Mouse (Mus musculus): Measurements from ENCODE around the gene Saal1. TPM values are rescaled to one million over a fixed set of nuclear protein-coding genes. Genes with fewer than 3 reads are reported as not detected.
A peak's percentile ranks its signal among the peaks of the same experiment; 100 is the strongest.
"Not testable (repeated sequence)": the region's sequence is repeated elsewhere in the genome, so short reads cannot be mapped to it uniquely, and the experiment has no call there.

Saal1 gene
- polyA plus RNA-seq (2015; fragmentation: Nextera tagmentation; extraction: Ambion mirVana): 32.2 and 32.9 TPM in 2 replicates

GRCm38 (mm10) chr7:46710390-46710844 is at the start of gene Saal1:
Gene Saal1, minus strand, starts transcription at chr7:46710680.
- H3K4me2 ChIP-seq: peak within 1 kb of the TSS; percentile 55
- peak within 1 kb of the TSS; percentile 78 for H3K27ac ChIP-seq
- peak within 1 kb of the TSS; percentile 87 for H3K4me3 ChIP-seq
- H3K4me1 ChIP-seq: peaks cover 7% of the 10 kb centered on the region; the same call in 1 of the 2 replicates
- H3K9ac ChIP-seq: peak within 1 kb of the TSS; percentile 92
- ATAC-seq (ENCODE audit: borderline replicate concordance, extremely low read depth, low FRiP score, low TSS enrichment): peak; percentile 97
- no peaks in the 10 kb centered on the region for H3K9me3 ChIP-seq
- under 1% methylated on average over 38 of the region's 38 CpGs for WGBS
- H3K27me3 ChIP-seq: peaks cover 6% of the 10 kb centered on the region; the same call in 1 of the 2 replicates
- H3K36me3 ChIP-seq: peaks cover 16% of the 10 kb centered on the region

- Histone ChIP-seq H3K9me3 (no peaks in the 10 kb centered on the region), H3K4me1 (0 out of 2 replicates have a peak, but pooled peaks cover 4% of the 10 kb centered on the region), H3K9ac (no peak within 1 kb of the TSS), H3K27ac (no peak within 1 kb of the TSS), H3K27me3 (no peaks in the 10 kb centered on the region), H3K36me3 (no peaks in the 10 kb centered on the region), H3K4me2 (no peak within 1 kb of the TSS), H3K4me3 (no peak within 1 kb of the TSS)
- no peak for ATAC-seq (ENCODE audit: borderline replicate concordance, extremely low read depth, low FRiP score, low TSS enrichment)
- 61% methylated on average over 3 of the region's 3 CpGs for WGBS
Observed at GRCm38 (mm10) chr7:46751490-46751889, 41.0 kb upstream of the Saal1 start, which contains the start of gene Saa2. Gene Saa2, plus strand, starts transcription at chr7:46751790.

- no peak for ATAC-seq (ENCODE audit: borderline replicate concordance, extremely low read depth, low FRiP score, low TSS enrichment)
- H3K9ac ChIP-seq: no peak overlapping the region
- no peaks in the 10 kb centered on the region for H3K27me3 ChIP-seq
- no peak overlapping the region for H3K4me2 ChIP-seq
- H3K27ac ChIP-seq: no peak overlapping the region
- WGBS: 58% methylated on average over 3 of the region's 3 CpGs
- no peak overlapping the region for H3K4me3 ChIP-seq
- no peaks in the 10 kb centered on the region for H3K36me3 ChIP-seq
- no peaks in the 10 kb centered on the region for H3K9me3 ChIP-seq
- 0 out of 2 replicates have a peak, but pooled peaks cover 4% of the 10 kb centered on the region for H3K4me1 ChIP-seq
Observed at GRCm38 (mm10) chr7:46748459-46748858, 38.0 kb upstream of the Saal1 start.

- no peak overlapping the region for H3K4me2 ChIP-seq
- 0 out of 2 replicates have a peak, but pooled peaks cover 4% of the 10 kb centered on the region for H3K4me1 ChIP-seq
- H3K9ac ChIP-seq: no peak overlapping the region
- WGBS: 81% methylated on average over 7 of the region's 7 CpGs
- ATAC-seq (ENCODE audit: borderline replicate concordance, extremely low read depth, low FRiP score, low TSS enrichment): no peak
- H3K27me3 ChIP-seq: no peaks in the 10 kb centered on the region
- H3K36me3 ChIP-seq: no peaks in the 10 kb centered on the region
- H3K9me3 ChIP-seq: no peaks in the 10 kb centered on the region
- H3K27ac ChIP-seq: no peak overlapping the region
- H3K4me3 ChIP-seq: no peak overlapping the region
Observed at GRCm38 (mm10) chr7:46746381-46746780, 35.9 kb upstream of the Saal1 start.

GRCm38 (mm10) chr7:46745816-46746215 is 35.3 kb upstream of the Saal1 start:
- Histone ChIP-seq H3K9ac (no peak overlapping the region), H3K27me3 (no peaks in the 10 kb centered on the region), H3K4me3 (no peak overlapping the region), H3K36me3 (no peaks in the 10 kb centered on the region), H3K27ac (no peak overlapping the region), H3K9me3 (no peaks in the 10 kb centered on the region), H3K4me2 (no peak overlapping the region), H3K4me1 (0 out of 2 replicates have a peak, but pooled peaks cover 4% of the 10 kb centered on the region)
- ATAC-seq (ENCODE audit: borderline replicate concordance, extremely low read depth, low FRiP score, low TSS enrichment): no peak
- WGBS: 80% methylated on average over 3 of the region's 3 CpGs

- H3K27me3 ChIP-seq; H3K27ac ChIP-seq; H3K36me3 ChIP-seq; H3K9ac ChIP-seq; H3K9me3 ChIP-seq; H3K4me1 ChIP-seq; H3K4me3 ChIP-seq; ATAC-seq (ENCODE audit: borderline replicate concordance, extremely low read depth, low FRiP score, low TSS enrichment); H3K4me2 ChIP-seq: not testable (repeated sequence)
- 48% methylated on average over 3 of the region's 3 CpGs for WGBS
Observed at GRCm38 (mm10) chr7:46742880-46743279, 32.4 kb upstream of the Saal1 start, which contains the start of gene Saa1. Gene Saa1, minus strand, starts transcription at chr7:46742980.

- not testable (repeated sequence) for H3K27me3 ChIP-seq; H3K4me3 ChIP-seq; H3K27ac ChIP-seq; H3K36me3 ChIP-seq; ATAC-seq (ENCODE audit: borderline replicate concordance, extremely low read depth, low FRiP score, low TSS enrichment); H3K9me3 ChIP-seq; H3K9ac ChIP-seq; H3K4me1 ChIP-seq; H3K4me2 ChIP-seq
- WGBS: 65% methylated on average over 5 of the region's 5 CpGs
Observed at GRCm38 (mm10) chr7:46740041-46740440, 29.6 kb upstream of the Saal1 start.

- H3K36me3 ChIP-seq: no peaks in the 10 kb centered on the region
- H3K27ac ChIP-seq: no peak overlapping the region
- H3K9me3 ChIP-seq: no peaks in the 10 kb centered on the region
- no peaks in the 10 kb centered on the region for H3K4me1 ChIP-seq
- no peak overlapping the region for H3K4me3 ChIP-seq
- H3K9ac ChIP-seq: no peak overlapping the region
- no peaks in the 10 kb centered on the region for H3K27me3 ChIP-seq
- no peak for ATAC-seq (ENCODE audit: borderline replicate concordance, extremely low read depth, low FRiP score, low TSS enrichment)
- 74% methylated on average over 12 of the region's 12 CpGs for WGBS
- no peak overlapping the region for H3K4me2 ChIP-seq
Observed at GRCm38 (mm10) chr7:46738561-46739460, 28.3 kb upstream of the Saal1 start.

- H3K9ac ChIP-seq: no peak overlapping the region
- no peaks in the 10 kb centered on the region for H3K9me3 ChIP-seq
- H3K36me3 ChIP-seq: no peaks in the 10 kb centered on the region
- 71% methylated on average over 2 of the region's 2 CpGs for WGBS
- H3K4me1 ChIP-seq: no peaks in the 10 kb centered on the region
- no peak overlapping the region for H3K4me3 ChIP-seq
- no peak overlapping the region for H3K27ac ChIP-seq
- ATAC-seq (ENCODE audit: borderline replicate concordance, extremely low read depth, low FRiP score, low TSS enrichment): no peak
- H3K27me3 ChIP-seq: no peaks in the 10 kb centered on the region
- H3K4me2 ChIP-seq: no peak overlapping the region
Observed at GRCm38 (mm10) chr7:46734983-46735382, 24.5 kb upstream of the Saal1 start.

- ATAC-seq (ENCODE audit: borderline replicate concordance, extremely low read depth, low FRiP score, low TSS enrichment): no peak
- no peak within 1 kb of the TSS for H3K9ac ChIP-seq
- no peaks in the 10 kb centered on the region for H3K9me3 ChIP-seq
- no peak within 1 kb of the TSS for H3K27ac ChIP-seq
- no peaks in the 10 kb centered on the region for H3K27me3 ChIP-seq
- H3K4me2 ChIP-seq: no peak within 1 kb of the TSS
- 67% methylated on average over 4 of the region's 4 CpGs for WGBS
- no peaks in the 10 kb centered on the region for H3K4me1 ChIP-seq
- no peaks in the 10 kb centered on the region for H3K36me3 ChIP-seq
- H3K4me3 ChIP-seq: no peak within 1 kb of the TSS
Observed at GRCm38 (mm10) chr7:46732458-46732857, 22.0 kb upstream of the Saal1 start, which contains the start of gene Saa4. Gene Saa4, minus strand, starts transcription at chr7:46732603.

GRCm38 (mm10) chr7:46727584-46727983 is 17.1 kb upstream of the Saal1 start:
- Histone ChIP-seq H3K9ac (no peak overlapping the region), H3K27ac (no peak overlapping the region), H3K4me1 (no peaks in the 10 kb centered on the region), H3K4me2 (no peak overlapping the region), H3K36me3 (no peaks in the 10 kb centered on the region), H3K27me3 (peaks cover 11% of the 10 kb centered on the region), H3K9me3 (no peaks in the 10 kb centered on the region), H3K4me3 (no peak overlapping the region)
- no peak for ATAC-seq (ENCODE audit: borderline replicate concordance, extremely low read depth, low FRiP score, low TSS enrichment)
- 78% methylated on average over 1 of the region's 1 CpGs for WGBS

GRCm38 (mm10) chr7:46724396-46724795 is 13.9 kb upstream of the Saal1 start:
- H3K36me3 ChIP-seq: no peaks in the 10 kb centered on the region
- no peak overlapping the region for H3K27ac ChIP-seq
- H3K4me2 ChIP-seq: no peak overlapping the region
- no peaks in the 10 kb centered on the region for H3K9me3 ChIP-seq
- peaks cover 11% of the 10 kb centered on the region for H3K4me1 ChIP-seq
- peaks cover 11% of the 10 kb centered on the region for H3K27me3 ChIP-seq
- ATAC-seq (ENCODE audit: borderline replicate concordance, extremely low read depth, low FRiP score, low TSS enrichment): no peak
- H3K9ac ChIP-seq: no peak overlapping the region
- H3K4me3 ChIP-seq: no peak overlapping the region
- WGBS: 68% methylated on average over 5 of the region's 5 CpGs
